Mouse (Mus musculus) limb, embryonic 14.5 days (tissue): ENCODE data around the gene Plekhm2. TPM values are rescaled to one million over a fixed set of nuclear protein-coding genes. Genes with fewer than 3 reads are reported as not detected.

Experiments
- ATAC-seq: fragments of 200-750 bp; cut with Nextera tagmentation; 2 replicates; pipeline ENCODE4 v1.8.0; 2017; ENCODE audit warnings: low read depth, moderate number of reproducible peaks, moderate TSS enrichment; ENCODE audit not compliant: low FRiP score
- DNase-seq: peaks from one replicate; pipeline ENCODE4 v3.0.0-alpha.2; 2015; ENCODE audit warnings: low spot score
- H3K27ac ChIP-seq: fragments of 300-500 bp; sonication (generic); replicated peaks from 2 replicates; pipeline ENCODE4 v1.5.1; 2014; ENCODE audit warnings: low read depth, mild to moderate bottlenecking, low read length, moderate library complexity, mixed read lengths
- H3K27me3 ChIP-seq: fragments of 300-500 bp; sonication (generic); 2 replicates; pipeline ENCODE4 v1.6.1; 2014; ENCODE audit warnings: low read length, mixed read lengths; ENCODE audit not compliant: control insufficient read depth, insufficient read depth
- H3K36me3 ChIP-seq: fragments of 300-500 bp; sonication (generic); 2 replicates; pipeline ENCODE4 v1.6.1; 2014; ENCODE audit warnings: mild to moderate bottlenecking, low read length, moderate library complexity, mixed read lengths; ENCODE audit not compliant: control insufficient read depth, insufficient read depth
- H3K4me1 ChIP-seq: fragments of 300-500 bp; sonication (generic); 2 replicates; pipeline ENCODE4 v1.6.1; 2014; ENCODE audit warnings: antibody characterized with exemption, low read length, mixed read lengths; ENCODE audit not compliant: control insufficient read depth, insufficient read depth
- H3K4me2 ChIP-seq: fragments of 300-500 bp; sonication (generic); replicated peaks from 2 replicates; pipeline ENCODE4 v1.6.1; 2014; ENCODE audit warnings: low read depth, mild to moderate bottlenecking, low read length, moderate library complexity; ENCODE audit not compliant: severe bottlenecking
- H3K4me3 ChIP-seq: fragments of 300-500 bp; sonication (generic); replicated peaks from 2 replicates; pipeline ENCODE4 v1.5.1; 2014; ENCODE audit warnings: low read length
- H3K9ac ChIP-seq: fragments of 300-500 bp; sonication (generic); 2 replicates; pipeline ENCODE4 v1.6.1; 2014; ENCODE audit warnings: mild to moderate bottlenecking, low read depth, low read length, moderate library complexity; ENCODE audit not compliant: severe bottlenecking
- H3K9me3 ChIP-seq: fragments of 300-500 bp; sonication (generic); 2 replicates; pipeline ENCODE4 v1.6.1; 2016; ENCODE audit warnings: low read length; ENCODE audit not compliant: control insufficient read depth
- POLR2A ChIP-seq: fragments of 200-500 bp; IDR thresholded peaks from 2 replicates; pipeline ENCODE4 v1.8.0; 2012; ENCODE audit warnings: inconsistent platforms, mild to moderate bottlenecking, moderate library complexity, borderline replicate concordance; ENCODE audit not compliant: insufficient read depth, insufficient read length; ENCODE audit errors: extremely low read depth
- WGBS: fragments of 180-500 bp; shearing (Covaris S2); extraction: QIAGEN DNeasy Blood & Tissue Kit; methylation state at CpG from one replicate; pipeline ENCODE4 v1.1.7; 2014; 5-methylcytosine and 5-hydroxymethylcytosine counted together
- polyA plus RNA-seq, 2 experiments: library from polyadenylated mRNA; depleted of rRNA in 1 of 2; stranded (reverse) in 1 of 2; unstranded in 1 of 2; fragments of >200 nt; fragmentation: Nextera tagmentation in 1 of 2; extraction: Ambion mirVana in 1 of 2; gene quantifications; 2 replicates each; pipeline versions ENCODE4 v1.2.1 to v1.2.3; 2012 to 2014

Gene Plekhm2
- polyA plus RNA-seq, 2 experiments, result 4.9 to 51.8 TPM

DNA sequence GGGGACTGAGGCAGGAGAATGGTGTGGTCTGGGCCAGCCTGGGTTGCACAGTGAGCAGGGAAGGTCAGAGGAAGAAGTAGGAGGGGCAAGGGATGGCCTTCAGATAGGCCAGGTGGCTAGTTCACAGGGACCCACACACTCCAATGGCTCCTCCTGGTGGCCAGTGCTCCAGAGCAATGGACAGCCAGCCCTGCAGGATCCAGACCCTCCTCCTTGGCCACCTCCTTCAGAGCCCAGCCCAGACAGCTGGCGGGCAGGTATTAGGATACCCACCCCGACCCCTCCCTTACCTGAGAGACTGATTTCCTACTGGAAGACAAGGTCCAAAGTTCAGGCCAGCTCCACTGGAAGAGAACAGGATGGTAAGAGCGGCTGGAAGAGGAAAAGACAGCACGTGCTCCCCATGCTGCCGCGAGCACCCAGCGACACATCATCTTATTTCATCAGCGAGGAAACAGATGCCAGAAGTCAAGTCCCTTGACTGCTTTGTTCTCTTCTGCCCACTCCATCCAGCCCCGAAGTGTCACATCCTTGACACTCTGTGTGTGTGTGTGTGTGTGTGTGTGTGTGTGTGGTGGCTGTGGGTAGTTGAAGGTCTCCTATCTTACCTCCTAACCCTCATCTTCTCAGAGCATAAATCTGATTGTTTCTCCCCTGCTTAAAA, 69.0 kb downstream of the Plekhm2 start:
- Histone ChIP-seq H3K4me3 (no peak overlapping the region), H3K27ac (no peak overlapping the region), H3K9ac (no peak overlapping the region), H3K4me1 (peaks cover 17% of the 10 kb centered on the region; the same call in 1 of the 2 replicates), H3K9me3 (no peaks in the 10 kb centered on the region), H3K27me3 (no peaks in the 10 kb centered on the region), H3K36me3 (peaks cover 46% of the 10 kb centered on the region), H3K4me2 (no peak overlapping the region)
- ATAC-seq, result no peak
- no peak for DNase-seq
- WGBS, result 90% methylated on average over 9 of the region's 9 CpGs
- no peak for TF ChIP-seq POLR2A

- Histone ChIP-seq H3K9ac (no peak overlapping the region), H3K4me3 (no peak overlapping the region), H3K4me1 (peaks cover 15% of the 10 kb centered on the region; the same call in 1 of the 2 replicates), H3K27me3 (no peaks in the 10 kb centered on the region), H3K4me2 (no peak overlapping the region), H3K27ac (no peak overlapping the region), H3K9me3 (no peaks in the 10 kb centered on the region), H3K36me3 (peaks cover 49% of the 10 kb centered on the region)
- DNase-seq, result no peak
- no peak for ATAC-seq
- no peak for TF ChIP-seq POLR2A
- 95% methylated on average over 11 of the region's 11 CpGs for WGBS
Observed at GRCm38 (mm10) chr4:141595138-141595537, 69.6 kb downstream of the Plekhm2 start.

GRCm38 (mm10) chr4:141591547-141591946, 73.2 kb downstream of the Plekhm2 start:
- Histone ChIP-seq H3K27ac (no peak overlapping the region), H3K4me3 (no peak overlapping the region), H3K9me3 (no peaks in the 10 kb centered on the region), H3K27me3 (no peaks in the 10 kb centered on the region), H3K9ac (no peak overlapping the region), H3K4me2 (no peak overlapping the region), H3K4me1 (no peaks in the 10 kb centered on the region), H3K36me3 (peaks cover 79% of the 10 kb centered on the region)
- TF ChIP-seq POLR2A, result no peak
- 21% methylated on average over 3 of the region's 3 CpGs for WGBS
- ATAC-seq (no peak), DNase-seq (no peak)

GRCm38 (mm10) chr4:141583919-141584318, 80.8 kb downstream of the Plekhm2 start:
- no peak for DNase-seq
- Histone ChIP-seq H3K36me3 (peaks cover 73% of the 10 kb centered on the region), H3K4me2 (no peak overlapping the region), H3K27ac (no peak overlapping the region), H3K4me3 (no peak overlapping the region), H3K4me1 (no peaks in the 10 kb centered on the region), H3K27me3 (no peaks in the 10 kb centered on the region), H3K9ac (no peak overlapping the region), H3K9me3 (no peaks in the 10 kb centered on the region)
- no peak for ATAC-seq
- TF ChIP-seq POLR2A, result no peak
- 93% methylated on average over 8 of the region's 8 CpGs for whole genome bisulfite sequencing

DNA sequence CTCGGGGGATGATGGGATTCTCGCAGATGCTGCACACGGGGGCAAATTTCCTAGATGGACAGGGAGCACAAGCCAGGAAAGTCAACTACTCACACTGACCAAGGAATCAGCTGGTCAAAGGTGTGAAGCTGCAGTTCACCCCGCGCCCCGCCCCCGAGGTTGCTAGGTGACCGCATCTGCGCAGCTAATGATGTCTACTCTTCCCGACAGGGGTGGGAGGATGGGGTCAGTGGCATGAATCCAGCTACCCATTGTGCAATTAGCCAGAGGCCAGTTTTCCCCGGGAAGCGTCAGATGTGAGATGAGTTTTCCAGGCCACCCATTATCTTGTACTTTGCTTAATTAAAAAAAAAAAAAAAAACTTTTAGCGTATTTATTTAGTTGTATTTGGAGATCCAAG, 83.6 kb downstream of the Plekhm2 start:
- H3K36me3 ChIP-seq, result peaks cover 71% of the 10 kb centered on the region

DNA sequence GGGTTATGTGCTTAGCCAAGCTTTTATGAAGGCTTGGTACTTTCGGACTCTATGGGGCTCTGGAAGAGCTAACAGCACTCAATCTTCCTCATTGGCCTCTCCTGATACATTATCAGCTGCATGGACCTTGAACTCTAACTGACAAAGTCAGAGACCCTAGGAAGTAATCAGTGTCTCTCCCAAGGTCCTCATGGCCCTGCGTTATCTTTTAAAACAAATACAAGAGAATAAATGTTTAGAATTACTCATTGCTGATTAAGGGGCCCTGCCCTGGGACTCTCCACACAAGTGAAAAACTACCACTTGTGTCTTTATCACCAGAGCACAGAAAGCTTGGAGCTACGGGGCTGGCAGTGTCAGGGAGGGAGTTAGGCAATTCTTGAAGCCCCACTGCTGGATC, 85.9 kb downstream of the Plekhm2 start:
- no peaks in the 10 kb centered on the region for H3K27me3 ChIP-seq

More for the DNA sequence above, 83.6 kb downstream of the Plekhm2 start:
- no peak for ATAC-seq
- 92% methylated on average over 13 of the region's 13 CpGs for WGBS
- Histone ChIP-seq H3K4me1 (no peaks in the 10 kb centered on the region), H3K27ac (no peak overlapping the region), H3K4me2 (no peak overlapping the region), H3K9me3 (no peaks in the 10 kb centered on the region), H3K9ac (no peak overlapping the region), H3K4me3 (no peak overlapping the region), H3K27me3 (no peaks in the 10 kb centered on the region)
- DNase-seq, result no peak
- no peak for TF ChIP-seq POLR2A

More for the DNA sequence above, 85.9 kb downstream of the Plekhm2 start:
- ATAC-seq (no peak), DNase-seq (no peak)
- 78% methylated on average over 3 of the region's 3 CpGs for WGBS
- H3K4me2 ChIP-seq, result no peak overlapping the region
- no peak for TF ChIP-seq POLR2A
- no peaks in the 10 kb centered on the region for H3K9me3 ChIP-seq
- H3K27ac ChIP-seq, result no peak overlapping the region
- peaks cover 56% of the 10 kb centered on the region for H3K36me3 ChIP-seq
- no peak overlapping the region for H3K9ac ChIP-seq
- H3K4me1 ChIP-seq, result peaks cover 4% of the 10 kb centered on the region
- no peak overlapping the region for H3K4me3 ChIP-seq
